Mouse (Mus musculus): ENCODE results near the gene Svep1.

GRCm38 (mm10) chr4:58139241-58139640 lies 67.4 kb downstream of the Svep1 start:
- TF ChIP-seq CTCF (IDR thresholded peaks at IDR 0.05; ENCODE audit: insufficient read depth, low read depth, low read length) (no peak), POLR2A (IDR thresholded peaks at IDR 0.05; ENCODE audit: insufficient read depth, low read depth, low read length) (no peak)
